Mouse (Mus musculus) frontal cortex, adult (tissue): ENCODE results near the gene Mrpl38.

ENCODE experiments used
- ATAC-seq: cut with Nextera tagmentation; 2 replicates; pipeline ENCODE4 v1.9.2; 2017; ENCODE audit warnings: mild to moderate bottlenecking, moderate library complexity, mixed read lengths; ENCODE audit not compliant: low TSS enrichment

Mrpl38 gene

DNA sequence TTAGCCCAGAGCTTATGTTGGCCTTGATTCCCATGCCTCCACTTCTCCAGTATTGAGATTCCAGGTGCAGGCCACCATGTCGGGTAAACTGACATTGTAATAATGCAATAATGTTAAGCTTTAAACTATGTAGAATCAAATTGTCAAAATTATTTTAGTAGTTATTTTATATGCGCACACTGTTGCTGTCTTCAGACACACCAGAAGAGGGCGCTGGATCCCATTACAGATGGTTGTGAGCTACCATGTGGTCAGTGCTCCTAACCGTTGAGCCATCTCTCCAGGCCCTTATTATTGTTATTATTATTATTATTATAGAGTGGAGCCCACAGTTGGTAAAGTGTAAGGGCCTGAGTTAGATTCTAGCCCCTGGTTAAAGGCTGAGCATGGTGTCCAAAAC lies 27.6 kb downstream of the Mrpl38 start:
- no peak for ATAC-seq

DNA sequence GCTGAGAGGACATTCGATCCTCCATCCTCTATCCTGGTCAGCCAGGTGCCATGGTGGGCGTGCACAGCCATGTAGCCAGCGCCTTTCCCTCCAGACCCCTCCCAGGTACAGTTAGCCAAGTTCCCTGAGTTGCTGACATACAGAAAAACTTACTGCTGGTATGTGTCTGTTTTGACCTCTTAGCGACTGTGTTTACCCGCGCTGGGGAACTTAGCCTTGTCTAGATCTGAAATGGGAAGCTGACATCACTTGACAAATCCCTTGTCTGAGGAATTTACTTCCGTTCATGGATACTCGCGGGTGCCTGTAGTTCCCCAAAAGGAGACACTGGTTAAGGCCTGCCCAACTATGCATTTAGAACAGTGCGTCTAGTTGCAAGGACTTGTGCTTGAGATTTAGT lies 28.1 kb downstream of the Mrpl38 start:
- no peak for ATAC-seq

DNA sequence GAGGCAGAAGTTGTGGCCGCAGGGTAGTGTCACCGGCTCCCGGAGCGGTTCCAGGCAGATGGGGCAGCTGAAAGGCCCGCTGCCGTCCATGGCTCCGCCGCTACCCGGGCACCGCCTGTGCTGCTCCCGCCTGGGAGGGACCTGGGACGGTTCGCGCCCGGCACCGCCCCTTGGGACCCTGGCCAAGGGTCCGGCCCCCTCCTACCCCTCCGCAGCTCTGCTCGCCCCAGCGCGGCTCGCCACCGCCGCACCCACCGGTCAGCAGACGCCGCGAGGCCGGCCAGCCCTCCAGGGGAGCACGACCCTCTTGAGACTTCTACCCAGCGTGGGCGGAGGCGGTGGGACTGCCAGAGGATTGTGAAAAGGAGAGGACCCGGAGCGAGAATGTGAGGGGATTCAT lies 28.5 kb downstream of the Mrpl38 start:
- ATAC-seq = no peak

DNA sequence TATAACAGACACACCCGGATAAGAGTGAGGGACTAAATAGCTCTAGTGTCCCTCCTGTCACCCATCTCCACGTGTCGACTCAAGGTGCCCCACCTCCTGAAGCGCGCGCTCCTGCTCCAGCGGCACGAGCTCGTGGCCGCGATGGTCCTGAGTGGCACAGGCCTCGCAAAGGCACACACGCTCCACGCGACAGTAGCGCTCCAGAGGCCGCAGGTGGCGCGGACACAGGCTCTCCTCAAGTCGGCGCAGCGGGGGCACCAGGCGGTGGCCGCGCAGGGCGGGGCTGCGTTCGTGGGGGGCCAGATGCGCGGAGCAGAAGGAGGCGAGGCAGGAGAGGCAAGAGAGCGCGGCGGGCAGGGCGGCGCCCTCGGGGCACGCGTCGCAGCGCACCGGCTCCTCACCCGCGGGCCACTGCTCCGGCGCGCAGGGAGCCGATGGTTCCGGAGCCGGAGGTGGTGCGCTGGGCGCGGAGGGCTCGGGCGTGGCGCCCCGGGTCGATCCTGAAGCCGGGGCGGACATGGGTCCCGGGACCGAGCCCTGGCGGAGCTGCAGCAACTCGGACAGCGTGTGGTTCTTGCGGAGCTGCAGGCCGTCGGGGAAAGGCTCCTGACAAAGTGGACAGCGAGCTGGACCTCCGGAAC lies 29.1 kb downstream of the Mrpl38 start:
- no peak for ATAC-seq

DNA sequence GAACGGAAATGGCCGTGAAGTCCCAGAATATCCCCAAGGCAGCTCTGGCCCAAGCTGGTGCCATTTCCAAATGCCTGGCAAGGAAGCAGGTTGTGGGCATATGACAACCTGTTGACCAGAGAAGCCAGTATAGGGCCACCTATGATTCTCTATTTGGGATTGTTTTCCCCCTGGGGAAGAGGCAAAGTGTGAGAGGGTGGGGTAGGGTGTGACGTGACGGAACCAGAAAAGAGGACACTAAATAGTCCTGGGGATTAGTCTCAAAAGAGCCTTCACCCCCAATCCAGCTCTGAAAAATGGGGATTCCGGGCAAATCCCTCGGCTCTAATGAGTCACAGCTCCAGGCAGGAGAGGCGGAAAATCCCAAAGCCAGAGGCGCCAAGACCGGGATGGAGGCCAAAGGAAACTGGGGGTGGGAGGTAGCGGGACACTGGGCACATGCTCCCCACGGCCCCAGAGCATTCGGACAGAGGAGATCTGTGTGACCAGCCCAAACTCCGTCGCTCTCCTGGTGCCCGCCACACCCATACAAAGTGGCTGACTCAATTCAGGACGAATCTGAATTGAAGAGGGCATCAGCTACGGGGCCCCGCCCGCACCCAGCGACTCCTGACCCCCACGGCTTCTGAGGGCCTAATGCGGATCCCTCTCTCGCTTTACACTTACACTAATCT lies 30.1 kb downstream of the Mrpl38 start:
- no peak for ATAC-seq

DNA sequence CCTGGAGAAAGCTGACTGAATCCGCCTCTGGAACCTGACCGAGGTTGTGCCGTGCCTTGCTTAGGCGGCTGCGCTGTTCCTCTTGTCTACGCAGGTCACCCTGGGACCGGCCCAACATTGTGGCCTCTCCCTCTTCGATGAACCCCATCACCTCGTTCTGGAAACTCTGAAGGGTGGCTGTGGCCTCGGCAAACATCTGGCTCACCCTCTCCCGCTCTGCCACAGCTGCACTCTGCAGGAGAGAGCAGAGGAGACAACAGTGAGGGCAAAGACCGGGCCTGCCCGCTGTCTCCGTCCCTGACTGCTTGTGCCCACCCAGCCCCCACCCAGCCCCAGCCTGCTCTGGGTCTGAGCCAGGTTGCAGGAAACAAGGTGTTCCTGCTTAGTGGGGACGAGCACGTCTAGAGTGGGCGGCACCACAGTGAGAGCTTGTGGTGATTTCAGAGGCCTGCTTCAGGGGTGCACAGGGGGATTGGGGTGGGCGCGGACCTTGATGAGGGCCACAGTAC lies 30.8 kb downstream of the Mrpl38 start:
- ATAC-seq = no peak

DNA sequence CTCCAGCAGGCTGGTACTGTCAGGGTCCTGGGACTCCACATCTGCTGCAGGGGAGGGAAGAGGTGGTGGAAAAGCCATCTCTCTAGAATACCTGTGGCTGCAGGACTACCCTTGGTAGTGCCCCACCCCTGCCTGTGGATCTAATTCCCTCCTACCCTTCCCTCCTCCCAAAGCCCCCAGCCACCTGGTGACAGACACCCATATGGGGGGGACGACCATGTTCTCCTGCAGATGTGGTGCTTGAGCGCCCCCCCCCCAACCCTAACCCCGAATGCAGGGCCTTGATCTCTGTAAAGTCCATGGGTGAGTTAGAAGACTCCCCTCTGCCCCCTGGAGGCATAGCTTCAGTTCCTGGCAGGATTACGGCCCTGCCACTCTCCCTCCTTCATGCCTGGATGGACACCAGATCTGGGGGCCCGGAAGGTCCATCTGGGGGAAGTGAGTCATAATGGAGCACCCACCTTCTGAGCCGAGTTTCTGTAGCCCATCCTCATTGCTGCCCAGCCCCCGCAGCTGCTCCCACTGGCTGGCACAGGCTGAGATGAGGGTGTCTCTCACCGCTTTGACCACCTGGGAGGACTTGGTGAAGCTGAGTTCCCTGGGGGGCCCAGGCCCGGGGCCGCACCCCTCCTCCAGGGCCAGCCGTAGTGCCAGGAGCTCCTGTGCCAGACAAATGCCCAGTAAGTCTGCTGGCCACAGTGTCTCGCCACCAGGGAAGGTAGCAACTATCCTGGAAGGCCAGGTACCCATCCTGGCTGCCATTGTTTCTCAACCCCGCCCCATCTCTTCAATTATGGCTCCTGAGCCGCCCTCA lies 31.5 kb downstream of the Mrpl38 start:
- ATAC-seq = no peak

DNA sequence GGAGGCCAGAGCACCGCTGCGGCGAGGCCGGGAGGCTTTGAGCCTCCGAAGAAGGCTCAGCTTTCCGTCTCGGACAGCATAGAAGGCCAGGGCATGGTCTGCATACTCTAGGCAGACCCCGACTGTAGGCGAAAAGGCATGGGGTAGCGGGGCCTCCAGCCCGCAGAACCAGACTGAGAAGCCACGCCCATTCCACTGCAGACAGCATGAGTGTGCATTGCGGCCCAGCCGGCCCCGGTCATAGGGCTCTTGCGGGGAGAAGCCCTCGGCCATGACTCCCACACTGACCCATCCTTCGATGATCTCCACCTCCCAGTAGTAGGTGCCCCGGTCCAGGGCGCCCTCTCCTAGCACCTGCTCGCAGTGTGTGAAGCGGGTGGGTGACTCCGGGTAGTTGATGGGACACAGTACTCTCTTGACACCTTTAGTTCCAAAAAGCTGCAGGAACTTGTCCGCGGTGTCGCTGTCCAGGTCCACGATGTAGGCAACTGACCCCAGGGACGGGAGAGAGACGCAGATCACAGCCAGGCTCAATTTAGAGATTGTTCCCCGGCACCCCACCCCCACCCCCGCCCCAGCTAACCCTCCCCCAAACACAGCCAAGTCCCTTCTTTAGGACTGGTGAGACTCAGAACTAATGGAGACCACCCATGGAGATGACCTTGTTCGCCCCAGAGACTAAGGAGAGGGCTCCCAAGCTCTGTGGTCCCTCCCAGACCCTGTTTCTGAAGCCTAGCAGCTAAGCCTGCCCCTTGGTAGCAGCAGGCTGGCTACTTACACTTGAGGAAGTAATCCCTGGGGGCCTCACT lies 32.3 kb downstream of the Mrpl38 start:
- no peak for ATAC-seq

DNA sequence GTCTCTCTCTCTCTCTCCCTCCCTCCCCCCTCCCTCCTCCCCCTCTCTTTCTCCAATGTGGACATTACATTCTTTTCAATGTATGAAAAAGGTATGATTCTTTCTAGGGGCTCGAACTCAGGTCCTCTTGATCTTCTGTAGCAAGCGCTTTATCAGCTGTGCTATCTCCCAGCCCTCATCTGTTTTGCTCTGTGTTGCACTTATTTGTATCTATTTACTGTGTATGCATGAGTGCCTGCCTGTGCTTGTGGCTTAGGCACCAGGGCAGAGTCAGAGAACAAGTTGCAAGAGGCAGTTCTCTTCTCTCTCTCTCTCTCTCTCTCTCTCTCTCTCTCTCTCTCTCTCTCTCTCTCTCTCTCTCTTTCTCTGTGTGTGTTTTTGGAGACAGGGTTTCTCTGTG lies 33.6 kb downstream of the Mrpl38 start:
- ATAC-seq = no peak

DNA sequence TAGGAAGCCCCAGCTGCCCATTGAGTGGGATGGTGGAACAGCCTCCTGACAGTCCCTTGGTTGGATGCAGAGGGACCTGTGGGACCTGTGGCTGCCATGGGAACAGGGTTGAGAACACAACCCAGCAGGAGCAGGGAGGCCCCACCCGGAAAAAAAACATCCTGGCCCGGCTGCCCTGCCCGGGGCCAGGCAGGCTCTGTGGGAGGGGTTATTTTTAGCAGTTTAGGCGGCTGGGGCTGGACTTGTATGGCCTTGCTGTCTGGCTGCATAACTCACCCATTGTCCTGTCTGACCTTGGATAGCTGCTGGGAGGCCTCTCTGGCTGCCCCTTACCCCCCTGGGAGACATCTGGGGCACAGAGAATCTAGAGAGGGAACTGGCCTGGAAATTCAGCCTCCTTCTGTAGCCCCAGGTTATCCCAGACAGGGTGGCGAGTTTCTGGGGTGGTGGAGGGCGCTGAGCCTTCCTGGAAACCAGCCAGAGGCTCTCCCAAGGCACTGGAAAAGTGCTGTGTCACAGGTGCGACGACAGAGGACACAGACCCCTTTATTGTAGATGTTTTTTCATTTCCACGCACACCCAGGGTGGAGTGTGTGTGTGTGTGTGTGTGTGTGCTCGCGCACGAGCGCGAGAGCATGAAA lies 34.5 kb downstream of the Mrpl38 start:
- ATAC-seq = peak; percentile 27; the same call in 1 of the 2 replicates

DNA sequence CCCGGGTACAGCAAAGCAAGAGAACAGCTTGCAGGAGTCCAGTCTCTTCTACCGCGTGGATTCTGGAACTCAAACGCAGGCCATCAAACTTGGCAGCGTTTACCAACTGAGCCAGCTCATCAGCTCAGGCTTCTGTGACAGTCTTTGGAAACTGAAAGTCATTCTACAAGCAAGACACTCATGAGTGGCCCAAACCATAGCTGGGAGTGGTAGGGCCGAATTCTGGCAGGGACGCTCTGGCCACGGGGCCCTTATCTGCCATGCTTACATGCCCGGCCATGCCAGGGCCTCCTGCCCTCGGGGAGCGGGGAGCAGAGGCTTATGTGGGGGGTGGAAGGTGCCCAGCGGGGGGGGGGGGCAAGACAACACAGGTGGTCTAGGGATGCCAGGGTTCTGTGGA lies 35.1 kb downstream of the Mrpl38 start:
- no peak for ATAC-seq

DNA sequence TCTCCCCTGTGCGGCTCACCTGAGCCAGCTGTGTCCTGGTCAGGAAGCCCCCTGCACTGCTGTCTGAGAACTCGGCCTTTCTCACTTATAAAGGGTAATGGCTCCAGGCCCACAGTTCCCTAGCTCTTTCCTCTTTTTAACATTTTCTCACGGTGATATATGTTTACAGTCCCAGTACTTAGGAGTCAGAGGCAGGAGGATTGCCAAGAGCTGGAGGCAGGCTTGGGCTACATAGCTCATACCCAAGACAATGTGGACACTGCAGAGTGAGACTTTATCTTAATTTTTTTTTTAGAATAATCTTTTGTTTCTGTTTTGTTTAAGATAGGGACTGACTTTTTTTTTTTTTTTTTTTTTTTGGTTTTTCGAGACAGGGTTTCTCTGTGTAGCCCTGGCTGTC lies 36.2 kb downstream of the Mrpl38 start:
- ATAC-seq = no peak

DNA sequence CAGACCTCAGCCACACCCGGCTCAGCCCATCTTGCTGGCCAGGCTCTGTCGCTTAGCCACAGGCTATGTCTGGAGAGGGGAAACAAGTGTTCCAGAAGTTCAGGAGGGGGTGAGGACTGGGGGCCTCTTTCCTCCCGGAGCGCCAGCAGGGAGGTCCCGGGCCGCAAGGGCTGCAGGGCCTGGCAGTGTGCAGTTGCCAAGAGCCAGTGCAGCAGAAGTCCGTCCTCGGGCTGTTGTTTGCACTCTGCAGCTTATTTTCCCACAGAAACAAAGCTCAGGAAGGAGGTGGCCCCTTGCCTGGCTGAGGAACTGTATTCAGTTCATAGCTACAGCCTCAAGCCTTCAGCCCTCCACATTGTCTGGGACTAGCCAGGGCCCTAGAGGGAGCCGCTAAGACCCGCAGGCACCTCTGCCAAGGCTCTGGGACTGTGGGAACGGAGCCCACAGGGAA lies 36.7 kb downstream of the Mrpl38 start:
- ATAC-seq = no peak

DNA sequence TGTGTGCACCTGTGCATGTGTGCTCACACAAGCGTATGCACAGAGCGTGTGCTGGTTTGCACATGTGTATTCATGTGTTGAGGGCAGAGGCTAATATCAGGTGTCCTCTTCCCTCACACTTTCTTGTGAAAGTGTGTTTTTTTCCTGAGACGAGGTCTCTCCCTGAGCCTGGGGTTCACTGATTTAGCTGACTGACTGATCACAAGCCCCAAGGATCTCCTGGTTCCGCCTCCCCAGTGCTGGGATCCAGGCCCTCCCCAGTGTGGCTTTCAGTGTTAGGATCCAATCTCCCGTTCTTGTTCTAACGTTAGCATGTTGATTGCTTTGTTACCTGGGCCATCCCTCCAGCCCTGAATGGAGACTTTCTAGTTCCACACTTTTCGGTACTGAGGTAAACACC lies 37.8 kb downstream of the Mrpl38 start:
- ATAC-seq = no peak

DNA sequence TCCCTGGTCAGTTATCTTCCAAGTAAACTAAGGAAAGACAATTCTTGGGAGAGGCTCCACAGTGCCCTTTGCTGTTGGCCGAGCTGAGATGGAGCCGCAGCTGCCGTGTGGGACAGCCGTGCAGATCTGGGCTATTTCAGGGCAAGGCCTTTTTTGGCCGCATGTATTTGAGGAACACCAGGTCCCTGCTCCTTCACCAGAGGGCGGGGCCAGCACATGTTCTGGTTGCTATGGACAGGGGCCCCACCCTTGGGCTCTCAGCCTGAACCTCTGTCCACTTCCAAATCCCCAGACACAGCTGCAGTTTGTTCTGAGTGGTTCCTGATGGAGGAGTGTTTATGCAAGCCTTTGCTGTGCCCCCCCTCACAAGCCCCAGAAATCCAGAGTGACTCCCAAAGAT lies 38.3 kb downstream of the Mrpl38 start:
- no peak for ATAC-seq

DNA sequence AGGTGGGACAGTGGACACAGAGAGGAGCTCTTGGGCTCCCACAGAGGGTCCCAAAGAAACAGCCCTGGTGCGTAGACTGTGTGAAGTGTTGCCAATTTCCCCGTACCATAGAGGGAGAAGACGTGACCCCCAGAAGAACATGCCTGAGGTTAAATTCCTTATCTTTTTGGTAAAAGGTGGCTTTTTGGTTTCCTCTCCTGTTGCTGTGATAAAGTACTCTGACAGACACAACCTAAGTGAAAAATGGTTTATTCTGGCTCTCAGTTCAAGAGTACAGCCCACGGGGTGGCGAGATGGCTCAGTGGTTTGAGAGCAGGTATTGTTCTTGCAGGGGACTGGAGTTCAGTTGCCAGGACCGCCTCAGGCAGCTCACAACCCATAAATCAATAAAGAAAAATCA lies 39.2 kb downstream of the Mrpl38 start:
- ATAC-seq = no peak

DNA sequence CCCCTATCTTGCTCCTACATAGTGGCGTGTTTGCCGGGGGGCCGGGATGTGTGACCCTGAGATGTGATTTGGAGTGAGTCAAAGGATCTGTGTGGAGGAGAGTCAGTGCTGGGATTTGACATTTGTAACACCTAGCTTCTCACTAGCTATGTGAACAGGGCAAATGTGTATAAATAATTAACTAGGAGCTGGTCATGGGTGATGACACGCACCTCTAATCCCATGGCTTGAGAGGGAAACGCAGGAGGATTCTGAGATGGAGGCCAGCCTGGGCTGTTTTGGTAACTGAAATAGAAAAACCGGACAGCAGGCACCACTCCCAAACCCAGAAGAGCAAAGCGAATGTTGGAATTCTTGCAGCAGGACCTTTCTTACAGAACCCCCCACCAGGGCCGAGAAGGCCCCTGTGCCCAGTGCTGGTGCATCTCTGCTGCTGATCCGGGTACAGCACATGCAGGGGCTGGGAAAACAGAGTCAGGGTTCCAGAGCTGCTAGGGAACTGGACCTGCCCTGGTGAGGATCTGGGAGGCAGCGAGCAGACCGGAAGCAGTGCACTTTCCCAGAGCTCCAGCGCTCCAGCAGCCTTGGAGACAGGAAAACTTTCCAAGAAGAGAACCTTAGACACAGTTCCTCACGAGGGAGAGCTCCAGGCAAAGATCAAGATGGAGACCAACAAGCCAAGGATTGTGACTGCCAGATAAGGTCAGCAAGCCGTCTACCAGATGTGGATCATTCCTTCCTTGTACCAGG lies 39.8 kb downstream of the Mrpl38 start:
- ATAC-seq = no peak

DNA sequence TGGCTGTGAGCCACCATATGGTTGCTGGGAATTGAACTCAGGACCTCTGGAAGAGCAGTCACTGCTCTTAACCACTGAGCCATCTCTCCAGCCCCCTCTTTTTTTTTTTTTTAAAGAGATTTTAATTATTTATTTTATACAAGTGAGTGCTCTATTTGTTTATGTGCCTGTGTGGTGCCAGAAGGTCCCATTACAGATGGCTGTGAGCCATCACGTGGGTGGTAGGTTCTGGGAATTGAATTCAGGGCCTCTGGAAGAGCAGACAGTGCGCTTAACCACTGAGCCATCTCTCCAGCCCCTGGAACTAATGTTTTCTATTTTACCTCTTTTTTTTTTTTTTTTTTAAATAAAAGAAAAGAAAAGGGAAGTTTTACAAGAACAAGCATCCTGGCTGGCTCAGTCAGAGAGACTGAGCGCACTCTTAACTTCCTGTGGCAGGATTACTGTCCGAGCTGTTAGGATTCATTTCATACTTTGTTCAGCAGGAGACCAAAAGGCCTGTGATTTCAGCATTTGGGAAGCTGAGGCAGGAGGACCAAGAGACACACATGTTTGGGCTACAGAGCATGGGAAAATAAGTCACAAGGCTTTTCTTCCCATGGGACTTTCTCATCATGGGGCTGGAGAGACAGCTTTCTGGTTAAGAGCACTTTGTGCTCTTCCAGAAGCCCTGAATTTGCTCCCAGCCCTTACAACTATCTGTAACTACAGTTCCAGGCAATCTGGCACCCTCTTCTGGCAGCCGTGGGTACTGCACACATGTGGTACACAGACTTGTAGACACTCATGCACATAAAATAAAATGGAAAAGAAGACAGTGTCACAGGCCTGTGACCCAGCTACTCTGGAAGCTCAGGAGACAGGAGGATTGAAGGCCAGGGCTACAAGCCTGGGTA lies 42.2 kb downstream of the Mrpl38 start:
- ATAC-seq = no peak

DNA sequence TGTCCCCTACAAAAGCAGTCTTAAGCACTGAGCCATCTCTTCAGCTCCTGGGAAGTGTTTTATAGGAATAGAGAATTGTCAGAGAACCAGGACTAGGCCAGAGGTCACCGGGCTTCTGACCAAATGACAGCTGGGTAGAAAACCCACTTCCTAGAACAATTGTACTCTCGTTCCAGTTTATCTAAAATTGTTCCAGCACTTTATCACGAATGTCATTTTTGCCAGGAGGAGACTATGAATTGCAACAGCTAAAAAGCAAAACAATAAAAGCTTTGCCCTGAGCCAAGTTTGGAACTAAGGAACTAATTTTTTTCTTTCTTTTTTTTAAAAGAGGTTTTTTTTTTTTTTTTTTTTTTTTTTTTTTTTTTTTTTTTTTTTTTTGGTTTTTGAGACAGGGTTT lies 43.1 kb downstream of the Mrpl38 start:
- no peak for ATAC-seq
